Mouse (Mus musculus): ENCODE results near the gene Fam129c.

The Fam129c gene

DNA sequence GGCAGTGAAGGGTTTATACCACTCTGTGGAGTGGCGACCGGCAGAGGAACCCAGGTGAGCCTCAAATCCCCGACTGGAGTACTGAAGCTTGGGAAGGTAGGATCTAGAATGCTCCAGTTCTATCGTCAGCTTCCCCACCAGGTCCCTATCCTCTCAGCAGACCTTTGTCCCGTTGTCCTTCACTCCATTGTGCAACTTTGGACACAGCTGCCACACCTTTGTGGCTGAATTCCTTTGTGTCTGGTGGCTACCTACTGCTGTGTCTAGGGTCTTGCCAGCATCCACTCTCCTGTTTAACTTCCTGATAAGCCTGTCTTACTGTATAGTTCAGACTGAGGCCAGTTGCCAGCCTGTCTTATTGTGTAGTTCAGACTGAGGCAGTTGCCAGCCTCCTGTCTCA is 14.7 kb downstream of the Fam129c start:
- no peak for DNase-seq

DNA sequence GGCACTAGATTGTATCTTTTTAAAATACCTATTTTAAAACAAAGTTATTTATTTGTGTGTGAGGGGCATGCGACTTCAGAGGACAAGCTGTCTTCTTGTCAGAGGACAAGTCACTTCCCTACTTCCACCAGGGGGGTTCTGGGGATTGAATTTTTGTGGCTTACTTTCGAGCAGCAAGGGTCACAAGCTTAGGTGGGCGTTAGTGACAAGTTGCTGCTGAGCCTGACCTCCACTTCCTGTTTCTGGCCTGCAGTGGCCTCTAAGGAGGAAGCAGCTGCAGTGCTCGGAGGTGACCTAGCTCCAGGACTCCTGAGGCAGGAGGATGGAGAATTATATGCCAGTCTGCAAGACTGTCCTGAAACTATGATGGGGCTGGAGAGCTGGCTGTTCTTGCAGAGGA is 16.0 kb downstream of the Fam129c start:
- no peak for DNase-seq

- no peak for DNase-seq
These were observed 22.3 kb downstream of the Fam129c start for GRCm38 (mm10) chr8:71619786-71620185.

GRCm38 (mm10) chr8:71625088-71625487 is 27.6 kb downstream of the Fam129c start:
- DNase-seq = no peak

DNA sequence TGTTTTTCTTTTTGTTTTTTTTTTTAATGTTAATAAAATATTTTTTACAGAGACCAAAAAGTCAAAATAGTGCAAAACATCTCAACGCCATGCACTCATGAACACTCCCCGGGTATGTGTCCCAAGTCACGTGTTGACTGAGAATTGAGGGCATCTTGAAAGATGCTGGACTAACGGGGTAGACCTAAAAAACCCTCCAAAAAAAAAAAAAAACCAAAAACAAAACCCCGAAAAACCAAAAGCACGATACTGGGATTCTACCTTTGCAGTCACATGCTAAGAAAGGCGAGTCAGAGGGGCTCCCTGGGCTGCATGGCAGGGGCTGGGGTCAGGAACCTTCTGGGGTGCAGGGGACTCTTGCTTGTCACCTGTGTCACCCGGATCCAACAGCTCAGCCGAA is 29.3 kb downstream of the Fam129c start:
- no peak for DNase-seq

DNA sequence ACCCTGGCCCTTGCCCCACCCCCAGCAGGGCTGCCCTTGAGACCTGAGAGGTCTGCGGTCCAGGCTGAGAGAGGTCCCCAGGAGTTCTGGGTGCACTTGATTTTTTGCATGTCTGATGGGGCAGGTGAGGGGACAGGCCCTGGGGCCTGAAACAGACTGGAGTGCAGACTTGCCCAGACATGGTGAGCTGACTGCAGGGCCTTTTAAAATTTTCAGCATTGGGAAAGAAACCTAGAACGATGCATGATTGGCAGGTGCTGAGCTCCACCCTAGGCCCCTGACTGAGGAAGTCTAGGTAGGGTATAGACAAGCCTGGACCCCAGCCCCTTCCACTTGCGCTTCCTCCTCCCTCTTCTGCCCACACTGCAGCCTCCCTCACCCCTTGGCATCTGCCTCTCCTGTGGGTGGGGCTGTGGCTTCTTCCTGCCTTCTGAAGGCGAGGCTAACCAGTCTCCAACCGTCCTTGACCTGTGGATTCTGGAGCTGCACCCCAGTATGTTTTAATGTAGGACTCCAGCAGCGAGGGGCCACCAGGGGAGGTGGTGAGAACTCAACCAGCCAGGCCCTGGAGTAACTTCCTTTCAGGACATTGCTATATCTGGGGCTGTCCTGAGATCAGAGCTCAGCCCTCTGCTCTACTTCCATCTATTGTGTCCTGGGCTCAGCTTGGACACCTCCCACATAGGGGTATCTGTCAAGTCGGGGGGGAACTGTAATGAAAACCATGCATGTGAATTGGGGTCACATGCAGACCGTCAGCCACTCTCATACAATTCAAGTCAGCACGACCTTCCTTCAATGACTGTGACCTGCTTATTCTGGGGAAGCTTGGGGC is 30.0 kb downstream of the Fam129c start:
- DNase-seq = no peak

- no peak for DNase-seq
These were observed 31.1 kb downstream of the Fam129c start for GRCm38 (mm10) chr8:71628396-71629095.

- DNase-seq = peak; percentile 93 to 94
These were observed 31.7 kb downstream of the Fam129c start for GRCm38 (mm10) chr8:71629096-71629697.

GRCm38 (mm10) chr8:71629781-71630212 is 32.3 kb downstream of the Fam129c start:
- DNase-seq = peak; percentile 70 to 74

- DNase-seq = no peak
These were observed 33.3 kb downstream of the Fam129c start for GRCm38 (mm10) chr8:71630761-71631160.

- no peak for DNase-seq
These were observed 34.4 kb downstream of the Fam129c start for GRCm38 (mm10) chr8:71631897-71632296.

DNA sequence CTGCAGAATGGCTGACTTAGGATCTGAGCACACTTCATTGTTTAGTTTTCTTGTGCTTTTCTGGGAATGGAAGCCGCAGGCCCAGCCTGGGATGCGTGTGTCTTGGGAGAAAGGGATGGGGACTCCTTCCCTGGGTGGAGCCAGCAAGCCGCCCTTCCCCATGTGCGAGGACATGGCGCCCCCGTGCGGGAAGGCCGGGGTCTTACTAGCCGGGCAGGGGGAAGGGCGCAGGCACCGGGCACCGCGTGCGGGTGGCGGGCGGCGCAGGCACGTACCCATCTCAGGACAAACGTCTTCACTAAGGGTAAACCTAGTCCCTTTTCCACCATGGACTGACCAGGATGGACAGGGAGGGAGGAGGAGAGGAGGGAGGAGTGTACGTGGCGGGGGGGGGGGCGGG is 35.7 kb downstream of the Fam129c start:
- DNase-seq = peak; percentile 54 to 62

DNA sequence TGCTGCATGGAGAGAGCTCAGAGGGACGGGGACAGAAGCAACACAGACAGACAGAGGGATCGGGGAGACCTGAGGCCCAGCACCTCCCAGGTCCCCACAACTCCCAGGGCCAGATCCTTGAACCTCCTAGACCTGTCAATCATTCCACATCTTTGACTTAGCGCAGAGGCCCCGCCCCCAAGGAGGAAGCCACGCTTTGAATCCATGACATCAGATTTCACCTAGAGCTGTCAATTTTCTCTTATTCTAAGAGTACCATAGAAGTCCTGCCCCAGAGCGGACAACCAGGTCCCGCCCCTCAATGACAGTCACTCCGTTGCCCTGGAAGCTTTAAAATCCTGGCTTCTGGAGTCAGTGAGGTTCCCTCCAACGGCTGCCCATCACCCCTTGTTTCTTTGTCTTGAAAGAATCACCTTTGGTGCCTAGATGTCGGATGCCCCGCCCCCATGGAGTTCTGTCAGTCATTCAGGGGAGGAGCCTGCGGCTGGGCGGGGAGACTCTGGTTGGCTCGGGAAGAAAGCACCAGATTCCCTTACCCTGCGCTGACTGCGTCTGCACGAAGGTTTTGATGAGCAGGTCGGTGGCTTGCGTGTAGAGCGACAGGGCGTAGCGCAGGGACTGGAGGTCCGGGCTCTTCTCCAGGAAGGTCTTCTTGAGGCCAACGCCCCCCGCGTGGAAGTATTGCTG is 36.7 kb downstream of the Fam129c start:
- DNase-seq = peak; percentile 75 to 77

DNA sequence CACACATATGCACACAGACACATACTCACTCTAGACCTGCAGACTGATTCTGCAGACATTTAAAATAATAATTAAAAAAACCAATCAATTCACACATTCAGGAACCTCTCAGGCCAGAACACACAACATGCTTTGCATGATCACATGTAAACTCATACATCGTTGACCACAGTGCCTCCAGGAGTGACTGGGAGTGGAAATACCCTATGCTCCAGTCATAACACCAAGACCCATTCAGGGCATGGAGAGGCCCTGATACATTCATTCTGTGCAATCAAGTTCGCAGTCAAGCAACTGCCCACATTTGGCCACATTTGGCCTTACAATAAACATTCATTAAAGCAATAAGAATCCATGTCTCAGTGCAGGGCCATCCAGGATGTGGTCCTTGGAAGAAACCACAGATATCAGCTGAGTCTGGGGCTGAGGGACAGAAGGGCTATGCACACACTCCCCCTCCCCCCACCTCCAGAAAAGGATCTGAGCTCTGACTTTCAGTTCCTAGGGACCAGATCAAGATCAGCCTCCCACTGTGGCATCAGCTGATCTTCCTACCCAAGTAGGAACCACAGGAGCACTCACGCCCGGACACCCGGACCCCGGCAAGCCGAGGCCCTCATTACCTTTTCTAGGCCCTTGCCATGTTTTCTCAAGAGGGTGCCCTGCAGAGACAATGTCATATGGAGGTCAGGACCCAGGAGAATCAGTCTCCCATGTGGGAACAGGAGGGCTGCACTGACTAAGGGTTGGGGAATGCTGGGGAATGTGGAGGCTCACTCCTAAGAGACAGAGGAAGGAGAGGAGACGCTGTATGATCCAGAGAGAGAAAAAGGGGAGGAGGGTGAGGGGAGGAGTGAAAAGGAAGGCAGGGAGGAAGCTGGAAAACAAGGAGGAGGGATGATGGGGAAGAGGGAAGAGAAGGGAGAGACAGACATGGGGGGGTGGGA is 40.0 kb downstream of the Fam129c start:
- DNase-seq = no peak

DNA sequence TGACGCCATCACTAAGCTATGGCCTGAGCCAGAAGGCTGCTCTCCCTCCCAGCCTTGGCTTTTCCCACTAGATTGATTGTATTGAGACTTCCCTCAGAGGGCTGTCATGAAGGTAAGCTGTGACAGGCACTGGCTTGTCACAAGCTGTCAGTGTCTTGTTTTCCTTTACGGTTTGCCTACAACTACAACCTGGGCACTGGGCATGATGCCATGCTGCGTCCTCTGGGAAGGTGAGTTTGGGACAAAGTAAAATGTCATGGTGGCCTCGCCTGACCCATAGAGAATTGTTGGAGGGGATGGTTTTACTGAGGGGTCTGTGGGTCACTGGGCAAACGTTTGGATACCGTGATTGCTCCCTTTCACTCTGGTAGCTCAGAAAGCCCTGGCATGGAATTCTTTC is 40.9 kb downstream of the Fam129c start:
- no peak for DNase-seq

DNA sequence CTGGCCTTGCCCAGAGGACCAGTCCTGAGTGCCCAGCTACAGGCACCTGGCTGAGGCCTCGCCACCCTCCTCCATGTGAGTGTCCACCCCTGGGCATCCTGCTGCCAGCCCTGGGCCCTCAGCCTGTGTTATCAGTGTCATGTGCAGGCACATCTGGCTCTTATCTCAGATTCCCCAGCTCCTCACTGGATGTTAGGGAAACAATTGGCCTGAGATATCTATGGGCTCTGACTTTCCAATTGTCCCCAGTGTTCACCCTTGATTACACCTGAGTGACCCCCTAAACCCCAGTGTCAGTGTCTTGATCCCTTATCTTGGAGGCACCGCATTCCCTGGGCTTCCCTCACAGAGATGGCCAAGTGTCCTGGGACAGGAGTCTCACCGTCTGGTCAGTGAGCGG is 41.9 kb downstream of the Fam129c start:
- no peak for DNase-seq

DNA sequence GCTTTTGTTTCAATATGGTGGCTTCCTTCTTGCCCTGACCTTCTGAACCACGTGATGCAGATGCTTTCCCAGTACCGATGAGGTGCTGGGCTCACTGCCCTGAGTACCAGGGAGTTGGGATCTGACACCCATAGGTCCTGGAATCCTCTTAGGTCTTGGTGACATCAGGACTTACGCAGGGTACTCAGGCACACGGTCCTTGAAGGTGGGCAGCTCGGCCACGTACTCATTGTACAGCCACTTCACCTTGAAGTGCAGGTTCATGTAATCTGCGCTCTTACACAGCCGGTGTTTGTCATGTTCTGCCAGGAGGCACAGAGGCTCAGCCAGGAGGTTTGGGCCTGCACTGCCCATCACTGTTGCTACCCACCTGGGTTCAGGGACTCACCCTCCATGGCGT is 48.1 kb downstream of the Fam129c start:
- no peak for DNase-seq

GRCm38 (mm10) chr8:71654600-71654999 is 57.2 kb downstream of the Fam129c start:
- peak; percentile 36 to 48 for DNase-seq

All from kidney, postnatal 25 days (tissue).